Mouse (Mus musculus) kidney, adult 2 months (tissue): ENCODE measurements at regions not wholly inside any gene's neighbourhood (a gene's known extent, or its start where the extent isn't known, plus 50 kb on each side); places are given as distances from the start of the nearest gene placed in this dataset.

Experiments used
- CTCF ChIP-seq: fragments of 200-500 bp; conservative IDR thresholded peaks from 2 replicates; pipeline ENCODE4 v1.5.1; 2011; ENCODE audit warnings: low read depth, mild to moderate bottlenecking, control low read depth, low read length, moderate library complexity, mixed read lengths; ENCODE audit not compliant: insufficient read depth, insufficient read length
- POLR2A ChIP-seq: fragments of 200-500 bp; IDR thresholded peaks from one replicate; pipeline ENCODE4 v1.6.1; 2011; ENCODE audit warnings: low read depth, low read length, control low read depth

- TF ChIP-seq CTCF: no peak
- no peak for TF ChIP-seq POLR2A
Observed at GRCm38 (mm10) chr14:58286007-58286525, 215.7 kb downstream of the Fgf9 start.
